Mouse (Mus musculus) retina, postnatal 1 day (tissue): ENCODE results near the gene Tnni1.

ENCODE experiments used
- DNase-seq: peaks from one replicate; pipeline ENCODE4 v3.0.0-alpha.2; 2012

Tnni1 gene

GRCm38 (mm10) chr1:135778780-135779535, at the start of gene Tnni1:
Gene Tnni1 (plus strand): TSS chr1:135779434.
- peak; percentile 59 for DNase-seq

GRCm38 (mm10) chr1:135729821-135730220, 49.4 kb upstream of the Tnni1 start:
- peak; percentile 19 for DNase-seq

- DNase-seq, result no peak
Observed at GRCm38 (mm10) chr1:135730296-135730695, 48.9 kb upstream of the Tnni1 start.

- no peak for DNase-seq
Observed at GRCm38 (mm10) chr1:135731393-135731792, 47.8 kb upstream of the Tnni1 start.

- DNase-seq, result peak; percentile 75
Observed at GRCm38 (mm10) chr1:135731897-135732684, 47.1 kb upstream of the Tnni1 start.

GRCm38 (mm10) chr1:135734225-135734937, 44.9 kb upstream of the Tnni1 start:
- DNase-seq, result peak; percentile 55

GRCm38 (mm10) chr1:135735460-135735859, 43.8 kb upstream of the Tnni1 start:
- peak; percentile 34 for DNase-seq

GRCm38 (mm10) chr1:135744987-135745386, 34.2 kb upstream of the Tnni1 start:
- no peak for DNase-seq

- no peak for DNase-seq
Observed at GRCm38 (mm10) chr1:135746248-135746647, 33.0 kb upstream of the Tnni1 start.

GRCm38 (mm10) chr1:135752737-135753348, 26.4 kb upstream of the Tnni1 start:
- peak; percentile 95 for DNase-seq

- DNase-seq, result no peak
Observed at GRCm38 (mm10) chr1:135755287-135755686, 23.9 kb upstream of the Tnni1 start.

GRCm38 (mm10) chr1:135755913-135756312, 23.3 kb upstream of the Tnni1 start:
- DNase-seq, result no peak

- no peak for DNase-seq
Observed at GRCm38 (mm10) chr1:135757287-135757686, 21.9 kb upstream of the Tnni1 start.

- DNase-seq, result no peak
Observed at GRCm38 (mm10) chr1:135759685-135760084, 19.5 kb upstream of the Tnni1 start.

- DNase-seq, result no peak
Observed at GRCm38 (mm10) chr1:135760216-135760615, 19.0 kb upstream of the Tnni1 start.

GRCm38 (mm10) chr1:135761728-135762127, 17.5 kb upstream of the Tnni1 start:
- no peak for DNase-seq

GRCm38 (mm10) chr1:135763503-135764205, 15.6 kb upstream of the Tnni1 start:
- no peak for DNase-seq

GRCm38 (mm10) chr1:135764206-135764528, 15.1 kb upstream of the Tnni1 start:
- DNase-seq, result no peak

- peak; percentile 84 for DNase-seq
Observed at GRCm38 (mm10) chr1:135765645-135766591, 13.3 kb upstream of the Tnni1 start, which contains the start of gene Phlda3. Gene Phlda3 (plus strand): TSS chr1:135766119.

GRCm38 (mm10) chr1:135766592-135767306, 12.5 kb upstream of the Tnni1 start:
- DNase-seq, result no peak
